Mouse (Mus musculus) liver, postnatal 0 days (tissue): Measurements from ENCODE around the gene Arrb1. TPM values are rescaled to one million over a fixed set of nuclear protein-coding genes. Genes with fewer than 3 reads are reported as not detected.

ENCODE experiments used
- ATAC-seq: fragments of 200-750 bp; cut with Nextera tagmentation; 2 replicates; pipeline ENCODE4 v1.8.0; 2017; ENCODE audit warnings: mild to moderate bottlenecking, moderate library complexity
- DNase-seq: peaks from one replicate; pipeline ENCODE4 v3.0.0-alpha.2; 2016
- H3K27ac ChIP-seq: fragments of 300-500 bp; sonication (generic); 2 replicates; pipeline ENCODE4 v1.5.1; 2014; ENCODE audit warnings: antibody characterized with exemption, moderate library complexity, mild to moderate bottlenecking, low read depth
- H3K27me3 ChIP-seq: fragments of 300-500 bp; sonication (generic); 2 replicates; pipeline ENCODE4 v1.6.1; 2014; ENCODE audit warnings: low read length, control low read depth, mixed read lengths; ENCODE audit not compliant: insufficient read depth
- H3K36me3 ChIP-seq: fragments of 300-500 bp; sonication (generic); replicated peaks from 2 replicates; pipeline ENCODE4 v1.6.1; 2014; ENCODE audit warnings: mild to moderate bottlenecking, control low read depth, low read length, moderate library complexity, mixed read lengths; ENCODE audit not compliant: insufficient read depth
- H3K4me1 ChIP-seq: fragments of 300-500 bp; sonication (generic); 2 replicates; pipeline ENCODE4 v1.6.1; 2014; ENCODE audit warnings: antibody characterized with exemption, mild to moderate bottlenecking, control low read depth; ENCODE audit not compliant: insufficient read depth
- H3K4me2 ChIP-seq: fragments of 300-500 bp; sonication (generic); 2 replicates; pipeline ENCODE4 v1.6.1; 2014; ENCODE audit warnings: low read depth, mild to moderate bottlenecking, low read length, moderate library complexity, mixed read lengths
- H3K4me3 ChIP-seq: fragments of 300-500 bp; sonication (generic); 2 replicates; pipeline ENCODE4 v1.5.1; 2014; ENCODE audit warnings: low read depth, low read length
- H3K9ac ChIP-seq: fragments of 300-500 bp; sonication (generic); replicated peaks from 2 replicates; pipeline ENCODE4 v1.6.1; 2014; ENCODE audit warnings: mild to moderate bottlenecking, moderate library complexity
- H3K9me3 ChIP-seq: fragments of 300-500 bp; sonication (generic); 2 replicates; pipeline ENCODE4 v1.6.1; 2016; ENCODE audit warnings: mild to moderate bottlenecking, control low read depth, low read length, mixed read lengths
- CTCF ChIP-seq: sonication (generic); IDR thresholded peaks from 2 replicates; pipeline ENCODE4 v1.5.1; 2016; ENCODE audit warnings: antibody characterized with exemption, low read depth
- EP300 ChIP-seq: IDR thresholded peaks from 2 replicates; pipeline ENCODE4 v1.6.1; 2016; ENCODE audit warnings: antibody characterized with exemption, low read depth, mild to moderate bottlenecking
- WGBS: fragments of 180-500 bp; shearing (Covaris S2); extraction: QIAGEN DNeasy Blood & Tissue Kit; methylation state at CpG from one replicate; pipeline ENCODE4 v1.1.7; 2014; ENCODE audit not compliant: insufficient replicate concordance; 5-methylcytosine and 5-hydroxymethylcytosine counted together
- polyA plus RNA-seq: library from polyadenylated mRNA; unstranded; fragments of >200 nt; fragmentation: Nextera tagmentation; extraction: Ambion mirVana; gene quantifications from 2 replicates; pipeline ENCODE4 v1.2.1, GENCODE M21; 2015

Gene Arrb1
- polyA plus RNA-seq, 1 experiment from 2014 or later, result 21.8 TPM

- no peaks in the 10 kb centered on the region for H3K9me3 ChIP-seq
- no peak for DNase-seq
- WGBS, result 71% methylated on average over 8 of the region's 8 CpGs
- H3K27me3 ChIP-seq, result no peaks in the 10 kb centered on the region
- H3K9ac ChIP-seq, result no peak overlapping the region
- H3K4me2 ChIP-seq, result no peak overlapping the region
- no peak for TF ChIP-seq CTCF
- peaks cover 4% of the 10 kb centered on the region; the same call in 1 of the 2 replicates for H3K4me1 ChIP-seq
- no peak overlapping the region for H3K4me3 ChIP-seq
- H3K36me3 ChIP-seq, result no peaks in the 10 kb centered on the region
- no peak overlapping the region for H3K27ac ChIP-seq
- no peak for ATAC-seq
These were observed 12.1 kb upstream of the Arrb1 start for GRCm38 (mm10) chr7:99523121-99523520.

DNA sequence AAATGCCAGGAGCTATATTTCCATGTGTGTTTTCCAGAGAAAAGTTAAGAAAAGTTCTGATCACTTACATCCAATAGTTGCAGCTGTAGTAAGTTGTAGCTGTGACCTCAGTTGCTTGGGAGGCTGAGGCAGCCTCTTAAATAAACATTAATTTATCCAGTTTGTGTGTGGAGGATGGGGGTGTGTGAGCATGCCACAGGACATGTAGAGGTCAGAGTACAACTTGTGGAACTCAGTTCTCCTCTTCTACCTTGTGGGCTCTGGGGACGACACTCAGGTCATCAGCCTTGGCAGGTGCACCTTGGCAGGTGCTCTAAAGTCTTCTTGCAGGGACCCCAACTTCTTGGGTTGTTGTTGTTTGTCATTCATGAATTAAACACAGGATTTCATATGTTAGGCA is 11.4 kb upstream of the Arrb1 start:
- Histone ChIP-seq H3K4me1 (peaks cover 4% of the 10 kb centered on the region; the same call in 1 of the 2 replicates), H3K36me3 (no peaks in the 10 kb centered on the region), H3K4me2 (no peak overlapping the region), H3K27me3 (no peaks in the 10 kb centered on the region), H3K4me3 (no peak overlapping the region), H3K27ac (no peak overlapping the region), H3K9ac (no peak overlapping the region), H3K9me3 (no peaks in the 10 kb centered on the region)
- ATAC-seq (no peak), DNase-seq (no peak)
- WGBS, result 62% methylated on average over 1 of the region's 1 CpGs
- TF ChIP-seq CTCF (no peak), EP300 (no peak)

GRCm38 (mm10) chr7:99528547-99528946 is 6.7 kb upstream of the Arrb1 start:
- DNase-seq, result no peak

GRCm38 (mm10) chr7:99529410-99529809 is 5.9 kb upstream of the Arrb1 start:
- no peak overlapping the region for H3K9ac ChIP-seq
- WGBS, result 63% methylated on average over 5 of the region's 5 CpGs
- H3K27me3 ChIP-seq, result no peaks in the 10 kb centered on the region
- H3K36me3 ChIP-seq, result no peaks in the 10 kb centered on the region
- H3K27ac ChIP-seq, result no peak overlapping the region
- H3K9me3 ChIP-seq, result no peaks in the 10 kb centered on the region
- H3K4me3 ChIP-seq, result no peak overlapping the region
- ATAC-seq (no peak), DNase-seq (no peak)
- no peak overlapping the region for H3K4me2 ChIP-seq
- no peak for TF ChIP-seq EP300
- TF ChIP-seq CTCF, result no peak
- H3K4me1 ChIP-seq, result peaks cover 34% of the 10 kb centered on the region

More at GRCm38 (mm10) chr7:99528547-99528946, 6.7 kb upstream of the Arrb1 start:
- TF ChIP-seq CTCF (no peak), EP300 (no peak)
- Histone ChIP-seq H3K4me3 (no peak overlapping the region), H3K27me3 (no peaks in the 10 kb centered on the region), H3K4me1 (peaks cover 26% of the 10 kb centered on the region), H3K36me3 (no peaks in the 10 kb centered on the region), H3K4me2 (no peak overlapping the region), H3K27ac (no peak overlapping the region), H3K9ac (no peak overlapping the region), H3K9me3 (no peaks in the 10 kb centered on the region)
- WGBS, result 60% methylated on average over 2 of the region's 2 CpGs
- ATAC-seq, result no peak

DNA sequence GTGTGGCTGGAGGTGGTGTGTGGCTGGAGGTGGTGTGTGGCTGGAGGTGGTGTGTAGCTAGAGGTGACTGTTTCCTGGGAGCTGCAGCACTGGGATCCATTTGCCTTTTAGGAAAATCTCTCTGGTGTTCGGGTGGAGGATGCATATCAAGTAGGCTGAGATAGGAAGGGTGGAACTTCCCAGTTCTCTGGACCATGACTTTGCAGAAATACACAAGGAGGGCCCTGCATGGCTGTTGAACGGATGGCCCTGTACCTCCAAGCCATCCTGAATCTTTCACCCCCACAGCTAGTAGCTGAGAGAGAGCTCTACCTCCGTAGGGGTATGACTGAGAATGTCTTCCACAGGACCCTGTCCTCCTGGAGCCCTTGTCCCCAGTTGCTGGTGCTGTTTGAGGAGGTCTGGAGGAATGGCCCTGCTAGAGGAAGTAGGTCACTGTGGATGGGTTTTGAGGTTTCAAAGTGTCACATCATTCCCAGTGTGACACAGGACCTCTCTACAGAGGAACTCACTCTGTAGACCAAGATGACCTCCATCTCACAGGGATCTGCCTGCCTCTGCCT is 3.8 kb upstream of the Arrb1 start:
- ATAC-seq (no peak), DNase-seq (no peak)
- no peaks in the 10 kb centered on the region for H3K27me3 ChIP-seq
- peak overlapping the region; percentile 66 for H3K27ac ChIP-seq
- no peaks in the 10 kb centered on the region for H3K36me3 ChIP-seq
- H3K4me1 ChIP-seq, result peaks cover 47% of the 10 kb centered on the region
- H3K9ac ChIP-seq, result no peak overlapping the region; the same call in 1 of the 2 replicates
- 47% methylated on average over 3 of the region's 3 CpGs for WGBS
- H3K9me3 ChIP-seq, result no peaks in the 10 kb centered on the region
- H3K4me2 ChIP-seq, result peak overlapping the region; percentile 11
- H3K4me3 ChIP-seq, result no peak overlapping the region
- TF ChIP-seq CTCF (no peak), EP300 (no peak)

DNA sequence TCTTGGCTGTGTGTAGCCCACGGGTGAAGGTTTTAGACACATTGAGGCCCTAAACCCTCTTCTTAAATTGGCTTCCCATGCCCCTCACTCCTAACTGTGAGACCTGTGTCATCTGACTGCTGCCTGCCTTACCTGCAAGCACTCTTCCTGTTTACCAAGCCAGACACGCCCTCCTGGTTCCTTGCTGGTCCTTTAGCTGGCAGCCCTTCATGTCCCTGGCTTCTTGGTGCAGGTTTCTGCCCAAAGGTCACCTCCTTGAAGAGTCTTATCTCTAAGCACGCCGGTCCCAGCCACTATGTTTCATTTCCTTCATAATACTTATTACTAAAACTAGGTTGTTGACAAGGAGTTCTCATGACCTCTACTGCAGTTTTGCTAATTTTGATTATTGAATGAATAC is 2.7 kb upstream of the Arrb1 start:
- no peak for ATAC-seq
- 53% methylated on average over 4 of the region's 4 CpGs for WGBS
- TF ChIP-seq EP300 (no peak), CTCF (no peak)
- Histone ChIP-seq H3K4me1 (peaks cover 57% of the 10 kb centered on the region), H3K9me3 (no peaks in the 10 kb centered on the region), H3K27me3 (no peaks in the 10 kb centered on the region), H3K4me3 (no peak overlapping the region), H3K9ac (no peak overlapping the region; the same call in 1 of the 2 replicates), H3K4me2 (peak overlapping the region; percentile 27; the same call in 1 of the 2 replicates), H3K36me3 (no peaks in the 10 kb centered on the region), H3K27ac (peak overlapping the region; percentile 66)
- DNase-seq, result no peak

DNA sequence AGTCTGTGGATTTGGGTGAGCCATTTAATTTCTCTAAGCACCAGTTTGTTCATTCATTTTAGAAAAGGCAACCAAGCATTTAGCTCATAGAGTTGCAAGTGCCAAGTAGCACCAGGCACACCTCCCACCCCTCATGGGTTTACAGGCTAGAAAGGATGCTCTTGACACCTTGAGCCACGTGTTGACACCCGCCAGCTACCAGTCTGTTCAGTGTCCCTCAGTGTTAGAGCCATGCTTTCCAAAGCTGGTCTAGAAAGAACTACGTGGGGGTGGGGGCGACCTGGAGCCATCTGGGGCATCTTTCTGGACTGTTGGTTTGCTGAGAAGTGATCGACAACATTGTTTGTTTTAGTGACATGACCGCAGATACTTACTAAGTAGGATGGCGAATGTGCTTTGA is 1.7 kb upstream of the Arrb1 start:
- Histone ChIP-seq H3K27me3 (no peaks in the 10 kb centered on the region), H3K9me3 (no peaks in the 10 kb centered on the region), H3K9ac (no peak overlapping the region), H3K4me3 (no peak overlapping the region), H3K27ac (peak overlapping the region; percentile 66; the same call in 1 of the 2 replicates), H3K4me2 (no peak overlapping the region), H3K4me1 (peaks cover 65% of the 10 kb centered on the region), H3K36me3 (no peaks in the 10 kb centered on the region)
- no peak for DNase-seq
- TF ChIP-seq EP300, result no peak
- no peak for TF ChIP-seq CTCF
- 76% methylated on average over 7 of the region's 7 CpGs for WGBS
- no peak for ATAC-seq
